Mouse (Mus musculus) left cerebral cortex, postnatal 10 days (tissue): Measurements from ENCODE around the gene Nkx3-2. TPM values are rescaled to one million over a fixed set of nuclear protein-coding genes. Genes with fewer than 3 reads are reported as not detected.

Experiments
- DNase-seq, 2 experiments: peaks; one replicate each; pipeline ENCODE4 v3.0.0; 2021 to 2022; ENCODE audit warnings: low spot score in 2 of 2, mixed read lengths in 1 of 2; ENCODE audit errors: extremely low spot score in 1 of 2
- intact Hi-C: fragments of 180-260 bp; cut with DNase I; formaldehyde crosslinking; loops from one replicate; pipeline ENCODE4 v1.15.1; 2025
- total RNA-seq, 2 experiments: library from RNA; stranded (reverse); gene quantifications; 2 replicates each; pipeline ENCODE4 v1.2.3; 2021

Gene Nkx3-2
- total RNA-seq, 2 experiments from 2014 or later: not detected

GRCm38 (mm10) chr5:41765626-41766405 is 1.5 kb upstream of the Nkx3-2 start:
- intact Hi-C loops: no loop called here

GRCm38 (mm10) chr5:41762947-41763730 is 1.2 kb downstream of the Nkx3-2 start:
- peak in 1 of 2 experiments; percentile 24 for DNase-seq
- intact Hi-C loops: loop anchor here (5.0 kb wide), 1 partner anchor 56 kb away; the partner anchor contains the start of gene Rab28

More at GRCm38 (mm10) chr5:41765626-41766405, 1.5 kb upstream of the Nkx3-2 start:
- no peak for DNase-seq

- intact Hi-C loops: loop anchor here (5.0 kb wide), 1 partner anchor 55 kb away; the partner anchor contains the start of gene Rab28
- no peak for DNase-seq
Measured at GRCm38 (mm10) chr5:41762141-41762946, 2.0 kb downstream of the Nkx3-2 start.

GRCm38 (mm10) chr5:41761509-41762140 is 2.7 kb downstream of the Nkx3-2 start:
- no peak for DNase-seq
- intact Hi-C loops: loop anchor here (5.0 kb wide), 1 partner anchor 54 kb away; the partner anchor contains the start of gene Rab28

- intact Hi-C loops: loop anchor here (5.0 kb wide), 1 partner anchor 54 kb away; the partner anchor contains the start of gene Rab28
- no peak for DNase-seq
Measured at GRCm38 (mm10) chr5:41760831-41761508, 3.3 kb downstream of the Nkx3-2 start.

GRCm38 (mm10) chr5:41760071-41760470 is 4.2 kb downstream of the Nkx3-2 start:
- intact Hi-C loops: loop anchor here (5.0 kb wide), 1 partner anchor 53 kb away; the partner anchor contains the start of gene Rab28
- no peak for DNase-seq

GRCm38 (mm10) chr5:41758671-41759639 is 5.3 kb downstream of the Nkx3-2 start:
- intact Hi-C loops: no loop called here
- no peak for DNase-seq

- no peak for DNase-seq
- intact Hi-C loops: no loop called here
Measured at GRCm38 (mm10) chr5:41757338-41757737, 7.0 kb downstream of the Nkx3-2 start.

GRCm38 (mm10) chr5:41756396-41756795 is 7.9 kb downstream of the Nkx3-2 start:
- intact Hi-C loops: no loop called here
- no peak for DNase-seq

DNA sequence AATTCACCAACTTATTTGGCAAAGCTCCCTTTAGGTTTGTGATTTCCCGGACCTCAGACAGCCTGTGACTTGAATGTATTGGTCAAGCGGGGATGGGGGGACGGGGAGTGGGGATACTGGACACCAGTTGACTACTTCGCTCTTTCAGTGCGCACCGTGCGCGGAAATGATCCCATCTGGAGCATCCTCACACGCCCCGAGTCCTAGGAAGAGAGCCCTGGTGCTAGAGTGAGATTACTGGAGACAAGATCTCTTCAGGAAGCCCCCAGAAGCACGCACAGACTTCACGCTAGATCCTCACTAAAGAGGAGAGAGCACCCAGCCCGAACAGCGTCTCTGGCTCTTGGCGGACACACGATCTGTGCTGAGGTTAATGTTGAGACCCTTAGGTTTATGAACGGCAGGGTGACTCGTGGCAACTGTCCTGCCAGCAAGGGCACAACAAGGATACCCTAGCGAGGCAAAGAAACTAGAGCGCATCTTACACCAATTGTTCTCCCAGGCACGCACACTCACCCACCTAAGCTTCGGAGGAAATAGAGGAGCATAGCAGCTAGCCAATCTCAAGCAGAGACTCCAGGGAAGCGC is 8.8 kb downstream of the Nkx3-2 start:
- no peak for DNase-seq
- intact Hi-C loops: no loop called here

GRCm38 (mm10) chr5:41754836-41755235 is 9.5 kb downstream of the Nkx3-2 start:
- no peak for DNase-seq
- intact Hi-C loops: no loop called here

GRCm38 (mm10) chr5:41754226-41754775 is 10.0 kb downstream of the Nkx3-2 start:
- DNase-seq: no peak
- intact Hi-C loops: no loop called here

GRCm38 (mm10) chr5:41752721-41753120 is 11.6 kb downstream of the Nkx3-2 start:
- no peak for DNase-seq
- intact Hi-C loops: no loop called here

DNA sequence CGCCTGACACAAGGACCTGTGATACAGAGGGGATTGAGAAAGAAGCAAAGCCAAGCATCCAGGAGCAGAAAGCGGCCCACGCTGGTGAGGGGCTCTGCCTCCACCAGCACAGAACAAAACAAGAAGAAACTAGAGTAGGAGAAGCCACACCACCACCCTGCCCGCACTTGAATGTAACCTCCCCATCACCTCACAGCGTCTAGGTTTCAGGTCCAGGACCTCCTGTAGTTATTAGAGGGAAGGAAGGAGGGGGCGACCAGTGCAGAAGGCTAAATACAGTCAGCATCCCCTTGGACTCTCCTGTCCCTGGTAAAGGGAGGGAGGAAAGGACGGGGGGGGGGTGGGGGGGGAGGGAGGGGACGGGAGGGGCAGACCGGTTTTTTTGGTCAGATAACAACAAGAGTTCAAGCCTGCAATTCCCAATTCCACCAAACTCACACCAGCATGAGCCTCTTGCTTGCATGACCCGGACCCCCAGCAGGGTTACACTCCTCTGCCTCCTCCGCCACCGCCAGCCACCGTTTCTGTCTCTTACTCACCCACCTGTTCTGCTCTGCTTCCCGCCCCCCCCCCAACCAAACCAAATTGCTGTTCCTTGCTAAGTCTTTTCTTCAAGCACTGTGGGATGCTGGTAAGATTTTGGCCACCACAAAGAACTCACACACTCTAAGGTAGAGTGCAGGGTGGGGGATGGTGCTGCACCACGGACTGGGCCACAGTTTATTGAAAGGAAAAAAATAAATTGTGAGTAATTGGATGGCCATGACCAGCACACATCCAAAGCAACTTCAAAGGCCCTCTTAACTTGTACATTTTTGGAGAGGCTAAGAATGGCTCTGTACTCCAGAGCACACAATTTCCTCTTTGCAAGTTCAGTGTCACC is 19.2 kb downstream of the Nkx3-2 start:
- intact Hi-C loops: no loop called here
- DNase-seq: no peak

GRCm38 (mm10) chr5:41744234-41744633 is 20.1 kb downstream of the Nkx3-2 start:
- no peak for DNase-seq
- intact Hi-C loops: no loop called here
